Mouse (Mus musculus) kidney, adult 2 months (tissue): ENCODE measurements at regions not wholly inside any gene's neighbourhood (a gene's known extent, or its start where the extent isn't known, plus 50 kb on each side); places are given as distances from the start of the nearest gene placed in this dataset.

Source experiments
- CTCF ChIP-seq: fragments of 200-500 bp; conservative IDR thresholded peaks from 2 replicates; pipeline ENCODE4 v1.5.1; 2011; ENCODE audit warnings: low read depth, mild to moderate bottlenecking, control low read depth, low read length, moderate library complexity, mixed read lengths; ENCODE audit not compliant: insufficient read depth, insufficient read length
- POLR2A ChIP-seq: fragments of 200-500 bp; IDR thresholded peaks from one replicate; pipeline ENCODE4 v1.6.1; 2011; ENCODE audit warnings: low read depth, low read length, control low read depth

- TF ChIP-seq CTCF (no peak), POLR2A (no peak)
Observed at GRCm38 (mm10) chr16:51118365-51118764, 527.4 kb upstream of the Ccdc54 start.
